Mouse (Mus musculus): Measurements from ENCODE around the gene Trim42. TPM values are rescaled to one million over a fixed set of nuclear protein-coding genes. Genes with fewer than 3 reads are reported as not detected.

The Trim42 gene
- polyA plus RNA-seq, 1 experiment from 2014 or later: not detected

DNA sequence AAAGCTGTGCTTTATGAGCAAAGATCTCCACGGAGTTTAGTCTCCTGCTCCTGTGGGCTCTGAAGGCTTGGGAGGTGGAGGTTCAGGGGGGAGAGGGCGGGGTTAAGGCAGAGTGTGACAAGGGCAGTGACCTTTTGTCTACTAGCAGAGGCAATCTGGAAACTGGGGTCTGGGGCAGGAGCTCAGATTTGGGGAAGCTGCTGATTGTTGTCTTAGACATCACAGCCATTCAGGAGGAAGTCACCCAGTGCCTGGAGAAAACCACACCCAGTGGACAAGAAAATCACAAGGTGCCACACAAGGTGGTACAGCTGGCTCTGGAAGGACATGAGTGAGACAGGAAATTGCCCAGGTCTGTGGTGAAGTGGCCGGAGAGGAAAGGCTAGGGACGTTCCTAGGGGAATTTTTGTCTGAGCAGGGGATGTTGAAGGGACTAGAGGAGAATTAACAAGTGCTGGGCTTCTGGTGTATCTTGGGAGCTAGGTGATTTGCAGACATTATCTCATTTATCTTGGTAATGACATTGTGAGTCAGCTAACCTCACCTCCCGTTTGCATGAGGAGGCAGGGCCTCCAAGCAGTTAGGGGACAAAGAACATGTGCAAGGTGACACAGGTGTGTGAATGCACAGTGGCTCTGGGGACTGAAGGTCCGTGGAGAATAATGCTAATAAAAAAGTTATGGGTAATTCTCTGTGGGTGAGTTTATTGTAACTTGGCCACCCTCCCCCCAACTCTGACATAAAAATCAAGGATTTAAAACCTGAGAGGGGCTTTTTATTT is 61.9 kb downstream of the Trim42 start:
- ATAC-seq (replicated peaks; ENCODE audit: low FRiP score): no peak
- H3K36me3 ChIP-seq: no peaks in the 10 kb centered on the region
- no peaks in the 10 kb centered on the region for H3K9me3 ChIP-seq (replicated peaks)
- no peak overlapping the region for H3K9ac ChIP-seq
- H3K4me3 ChIP-seq (replicated peaks): no peak overlapping the region
- 26% methylated on average over 6 of the region's 6 CpGs for WGBS
- no peak overlapping the region for H3K27ac ChIP-seq
- H3K27me3 ChIP-seq: no peaks in the 10 kb centered on the region
- H3K4me2 ChIP-seq: no peak overlapping the region
- no peaks in the 10 kb centered on the region for H3K4me1 ChIP-seq

Measured in kidney, embryonic 15.5 days (tissue).